Mouse (Mus musculus) c-Kit-positive CD71-positive TER-119-positive erythroid progenitor cells, embryonic 14.5 days (primary cell): ENCODE data around the gene Dmpk.

Experiments
- DNase-seq: peaks from one replicate; pipeline ENCODE4 v3.0.0-alpha.2; 2013; ENCODE audit warnings: low spot score

Gene Dmpk

GRCm38 (mm10) chr7:19096421-19096976 lies 12.8 kb downstream of the Dmpk start:
- DNase-seq: no peak

GRCm38 (mm10) chr7:19097217-19097616 lies 13.6 kb downstream of the Dmpk start:
- no peak for DNase-seq

GRCm38 (mm10) chr7:19097863-19098262 lies 14.2 kb downstream of the Dmpk start:
- no peak for DNase-seq

GRCm38 (mm10) chr7:19098811-19099210 lies 15.2 kb downstream of the Dmpk start:
- no peak for DNase-seq

GRCm38 (mm10) chr7:19100290-19100689 lies 16.6 kb downstream of the Dmpk start:
- no peak for DNase-seq

GRCm38 (mm10) chr7:19103741-19104140 lies 20.1 kb downstream of the Dmpk start:
- no peak for DNase-seq

GRCm38 (mm10) chr7:19104486-19104885 lies 20.8 kb downstream of the Dmpk start:
- no peak for DNase-seq

GRCm38 (mm10) chr7:19107436-19107835 lies 23.8 kb downstream of the Dmpk start:
- DNase-seq: no peak

- no peak for DNase-seq
Measured at GRCm38 (mm10) chr7:19109565-19109964, 25.9 kb downstream of the Dmpk start.

GRCm38 (mm10) chr7:19118028-19118771 lies 34.6 kb downstream of the Dmpk start, which contains the start of gene Gm4969:
TSS of gene Gm4969 (minus strand) at chr7:19118368.
- no peak for DNase-seq

GRCm38 (mm10) chr7:19119083-19119482 lies 35.4 kb downstream of the Dmpk start:
- DNase-seq: no peak

- peak; percentile 96 for DNase-seq
Measured at GRCm38 (mm10) chr7:19119631-19120429, 36.2 kb downstream of the Dmpk start, which contains the start of gene Fbxo46. TSS of gene Fbxo46 (plus strand) at chr7:19119859.

- no peak for DNase-seq
Measured at GRCm38 (mm10) chr7:19121686-19122085, 38.0 kb downstream of the Dmpk start.

GRCm38 (mm10) chr7:19124713-19125112 lies 41.1 kb downstream of the Dmpk start:
- DNase-seq: no peak

GRCm38 (mm10) chr7:19127744-19128143 lies 44.1 kb downstream of the Dmpk start:
- no peak for DNase-seq

- DNase-seq: no peak
Measured at GRCm38 (mm10) chr7:19129396-19129795, 45.7 kb downstream of the Dmpk start.

- no peak for DNase-seq
Measured at GRCm38 (mm10) chr7:19130657-19131056, 47.0 kb downstream of the Dmpk start.

GRCm38 (mm10) chr7:19131324-19131848 lies 47.7 kb downstream of the Dmpk start:
- DNase-seq: peak; percentile 86

- no peak for DNase-seq
Measured at GRCm38 (mm10) chr7:19136168-19136567, 52.5 kb downstream of the Dmpk start.

GRCm38 (mm10) chr7:19136673-19137334 lies 53.2 kb downstream of the Dmpk start:
- DNase-seq: no peak

GRCm38 (mm10) chr7:19137380-19137779 lies 53.7 kb downstream of the Dmpk start:
- DNase-seq: no peak
